Mouse (Mus musculus) hindbrain, embryonic 11.5 days (tissue): ENCODE measurements around the gene Vezt. TPM values are rescaled to one million over a fixed set of nuclear protein-coding genes. Genes with fewer than 3 reads are reported as not detected.

Source experiments
- ATAC-seq: fragments of 200-750 bp; cut with Nextera tagmentation; 2 replicates; pipeline ENCODE4 v1.8.0; 2017; ENCODE audit warnings: mild to moderate bottlenecking, moderate TSS enrichment, moderate library complexity; ENCODE audit not compliant: low FRiP score
- DNase-seq: peaks from one replicate; pipeline ENCODE4 v3.0.0-alpha.2; 2015; ENCODE audit warnings: low spot score
- H3K27ac ChIP-seq: fragments of 300-500 bp; sonication (generic); 2 replicates; pipeline ENCODE4 v1.5.1; 2014; ENCODE audit warnings: mild to moderate bottlenecking, low read depth, low read length
- H3K27me3 ChIP-seq: fragments of 300-500 bp; sonication (generic); 2 replicates; pipeline ENCODE4 v1.6.1; 2014; ENCODE audit warnings: mild to moderate bottlenecking, low read length, moderate library complexity, mixed read lengths; ENCODE audit not compliant: control insufficient read depth, insufficient read depth
- H3K36me3 ChIP-seq: fragments of 300-500 bp; sonication (generic); 2 replicates; pipeline ENCODE4 v1.6.1; 2014; ENCODE audit warnings: mild to moderate bottlenecking, low read length, moderate library complexity, mixed read lengths; ENCODE audit not compliant: control insufficient read depth, insufficient read depth
- H3K4me1 ChIP-seq: fragments of 300-500 bp; sonication (generic); replicated peaks from 2 replicates; pipeline ENCODE4 v1.6.1; 2014; ENCODE audit warnings: low read length, mixed read lengths; ENCODE audit not compliant: control insufficient read depth, insufficient read depth
- H3K4me2 ChIP-seq: fragments of 300-500 bp; sonication (generic); replicated peaks from 2 replicates; pipeline ENCODE4 v1.6.1; 2014; ENCODE audit warnings: mild to moderate bottlenecking, low read depth, low read length
- H3K4me3 ChIP-seq: fragments of 300-500 bp; sonication (generic); 2 replicates; pipeline ENCODE4 v1.5.1; 2014; ENCODE audit warnings: low read depth, low read length
- H3K9ac ChIP-seq: fragments of 300-500 bp; sonication (generic); 2 replicates; pipeline ENCODE4 v1.6.1; 2014; ENCODE audit warnings: low read depth, low read length
- H3K9me3 ChIP-seq: fragments of 300-500 bp; sonication (generic); 2 replicates; pipeline ENCODE4 v1.6.1; 2016; ENCODE audit warnings: low read length; ENCODE audit not compliant: control insufficient read depth
- WGBS: fragments of 180-500 bp; shearing (Covaris S2); extraction: QIAGEN DNeasy Blood & Tissue Kit; methylation state at CpG from one replicate; pipeline ENCODE4 v1.1.7; 2014; 5-methylcytosine and 5-hydroxymethylcytosine counted together
- polyA plus RNA-seq: library from polyadenylated mRNA; unstranded; fragments of >200 nt; fragmentation: Nextera tagmentation; extraction: Ambion mirVana; gene quantifications from 2 replicates; pipeline ENCODE4 v1.2.1, GENCODE M21; 2014

Gene Vezt
- polyA plus RNA-seq, 1 experiment from 2014 or later, result 45.0 TPM

- Histone ChIP-seq H3K36me3 (no peaks in the 10 kb centered on the region), H3K9ac (no peak overlapping the region), H3K27me3 (no peaks in the 10 kb centered on the region), H3K4me3 (no peak overlapping the region), H3K4me2 (no peak overlapping the region), H3K27ac (no peak overlapping the region), H3K9me3 (no peaks in the 10 kb centered on the region), H3K4me1 (no peaks in the 10 kb centered on the region)
- DNase-seq, result no peak
- 91% methylated on average over 2 of the region's 2 CpGs for WGBS
- no peak for ATAC-seq
These were observed 27.3 kb downstream of the Vezt start for GRCm38 (mm10) chr10:94008356-94008755.

- ATAC-seq (no peak), DNase-seq (no peak)
- Histone ChIP-seq H3K4me2 (no peak overlapping the region), H3K9ac (no peak overlapping the region), H3K4me1 (no peaks in the 10 kb centered on the region), H3K27me3 (no peaks in the 10 kb centered on the region), H3K36me3 (peaks cover 4% of the 10 kb centered on the region; the same call in 1 of the 2 replicates), H3K4me3 (no peak overlapping the region), H3K9me3 (no peaks in the 10 kb centered on the region), H3K27ac (no peak overlapping the region)
- WGBS, result 91% methylated on average over 10 of the region's 10 CpGs
These were observed 35.4 kb downstream of the Vezt start for GRCm38 (mm10) chr10:94000223-94000622.

GRCm38 (mm10) chr10:93999357-93999756 is 36.3 kb downstream of the Vezt start:
- ATAC-seq (no peak), DNase-seq (no peak)
- Histone ChIP-seq H3K27me3 (no peaks in the 10 kb centered on the region), H3K36me3 (peaks cover 4% of the 10 kb centered on the region; the same call in 1 of the 2 replicates), H3K9ac (no peak overlapping the region), H3K4me2 (no peak overlapping the region), H3K4me1 (no peaks in the 10 kb centered on the region), H3K27ac (no peak overlapping the region), H3K9me3 (no peaks in the 10 kb centered on the region), H3K4me3 (no peak overlapping the region)
- 92% methylated on average over 1 of the region's 1 CpGs for WGBS

GRCm38 (mm10) chr10:93995100-93995499 is 40.5 kb downstream of the Vezt start:
- Histone ChIP-seq H3K4me2 (no peak overlapping the region), H3K4me3 (no peak overlapping the region), H3K36me3 (peaks cover 5% of the 10 kb centered on the region; the same call in 1 of the 2 replicates), H3K9me3 (no peaks in the 10 kb centered on the region), H3K9ac (no peak overlapping the region), H3K4me1 (no peaks in the 10 kb centered on the region), H3K27me3 (no peaks in the 10 kb centered on the region), H3K27ac (no peak overlapping the region)
- 96% methylated on average over 1 of the region's 1 CpGs for WGBS
- ATAC-seq, result no peak
- DNase-seq, result no peak

- H3K27me3 ChIP-seq, result no peaks in the 10 kb centered on the region
- peaks cover 5% of the 10 kb centered on the region; the same call in 1 of the 2 replicates for H3K36me3 ChIP-seq
- H3K9me3 ChIP-seq, result no peaks in the 10 kb centered on the region
- no peak overlapping the region for H3K27ac ChIP-seq
- no peak overlapping the region for H3K4me3 ChIP-seq
- no peak for ATAC-seq
- H3K4me2 ChIP-seq, result no peak overlapping the region
- WGBS, result 98% methylated on average over 10 of the region's 10 CpGs
- no peak for DNase-seq
- H3K4me1 ChIP-seq, result no peaks in the 10 kb centered on the region
- no peak overlapping the region for H3K9ac ChIP-seq
These were observed 41.5 kb downstream of the Vezt start for GRCm38 (mm10) chr10:93994136-93994535.

- no peak overlapping the region for H3K4me3 ChIP-seq
- ATAC-seq, result no peak
- H3K36me3 ChIP-seq, result no peaks in the 10 kb centered on the region
- H3K27me3 ChIP-seq, result no peaks in the 10 kb centered on the region
- H3K9me3 ChIP-seq, result no peaks in the 10 kb centered on the region
- H3K9ac ChIP-seq, result no peak overlapping the region
- H3K4me1 ChIP-seq, result no peaks in the 10 kb centered on the region
- no peak overlapping the region for H3K27ac ChIP-seq
- no peak overlapping the region for H3K4me2 ChIP-seq
- DNase-seq, result no peak
These were observed 50.3 kb downstream of the Vezt start for GRCm38 (mm10) chr10:93985357-93985756.

GRCm38 (mm10) chr10:93969306-93969705 is 66.3 kb downstream of the Vezt start:
- H3K4me3 ChIP-seq, result no peak overlapping the region
- DNase-seq, result peak; percentile 12
- no peak overlapping the region for H3K4me2 ChIP-seq
- H3K4me1 ChIP-seq, result no peaks in the 10 kb centered on the region
- no peak overlapping the region for H3K27ac ChIP-seq
- H3K9ac ChIP-seq, result no peak overlapping the region
- 17% methylated on average over 10 of the region's 10 CpGs for WGBS
- H3K36me3 ChIP-seq, result 0 out of 2 replicates have a peak, but pooled peaks cover 5% of the 10 kb centered on the region
- H3K27me3 ChIP-seq, result no peaks in the 10 kb centered on the region
- H3K9me3 ChIP-seq, result no peaks in the 10 kb centered on the region
- ATAC-seq, result no peak

GRCm38 (mm10) chr10:93967486-93967885 is 68.1 kb downstream of the Vezt start:
- ATAC-seq, result no peak

GRCm38 (mm10) chr10:93954023-93954422 is 81.6 kb downstream of the Vezt start:
- Histone ChIP-seq H3K27ac (no peak overlapping the region), H3K4me3 (no peak overlapping the region), H3K27me3 (no peaks in the 10 kb centered on the region), H3K4me1 (no peaks in the 10 kb centered on the region), H3K36me3 (no peaks in the 10 kb centered on the region), H3K9ac (no peak overlapping the region), H3K9me3 (no peaks in the 10 kb centered on the region), H3K4me2 (no peak overlapping the region)
- no peak for DNase-seq
- 81% methylated on average over 3 of the region's 3 CpGs for whole genome bisulfite sequencing
- ATAC-seq, result no peak

More at GRCm38 (mm10) chr10:93967486-93967885, 68.1 kb downstream of the Vezt start:
- Histone ChIP-seq H3K36me3 (0 out of 2 replicates have a peak, but pooled peaks cover 5% of the 10 kb centered on the region), H3K27ac (no peak overlapping the region), H3K4me3 (no peak overlapping the region), H3K4me2 (no peak overlapping the region), H3K9ac (no peak overlapping the region), H3K4me1 (no peaks in the 10 kb centered on the region), H3K9me3 (no peaks in the 10 kb centered on the region), H3K27me3 (no peaks in the 10 kb centered on the region)
- no peak for DNase-seq
